Mouse (Mus musculus) cortical plate, adult 2 months (tissue): ENCODE results near the gene Ift122. TPM values are rescaled to one million over a fixed set of nuclear protein-coding genes. Genes with fewer than 3 reads are reported as not detected.

ENCODE experiments used
- H3K27ac ChIP-seq: fragments of 200-500 bp; 2 replicates; pipeline ENCODE4 v1.5.1; 2012; ENCODE audit warnings: low read length, control low read depth, inconsistent platforms; ENCODE audit not compliant: insufficient read depth
- H3K4me1 ChIP-seq: fragments of 200-500 bp; 2 replicates; pipeline ENCODE4 v1.6.1; 2011; ENCODE audit warnings: low read length; ENCODE audit not compliant: control insufficient read depth, insufficient read depth
- H3K4me3 ChIP-seq: fragments of 200-500 bp; 2 replicates; pipeline ENCODE4 v1.5.1; 2011; ENCODE audit warnings: mild to moderate bottlenecking, low read length, control low read depth; ENCODE audit not compliant: insufficient read depth
- CTCF ChIP-seq: fragments of 200-500 bp; IDR thresholded peaks from 2 replicates; pipeline ENCODE4 v1.5.1; 2011; ENCODE audit warnings: mild to moderate bottlenecking, control low read depth, low read length; ENCODE audit not compliant: insufficient read depth; ENCODE audit errors: extremely low read depth
- POLR2A ChIP-seq: fragments of 200-500 bp; IDR thresholded peaks from 2 replicates; pipeline ENCODE4 v1.6.1; 2011; ENCODE audit warnings: mild to moderate bottlenecking, low read length, control low read depth; ENCODE audit not compliant: insufficient read depth; ENCODE audit errors: extremely low read depth
- polyA plus RNA-seq: library from polyadenylated mRNA; depleted of rRNA; stranded (reverse); fragments of >200 nt; gene quantifications from 2 replicates; pipeline ENCODE4 v1.2.3, GENCODE M21; 2012

Gene Ift122
- polyA plus RNA-seq, 1 experiment, result 31.2 TPM

- no peak for TF ChIP-seq POLR2A
- TF ChIP-seq CTCF, result no peak
- Histone ChIP-seq H3K4me3 (no peak overlapping the region), H3K27ac (no peak overlapping the region)
These were observed 82.3 kb downstream of the Ift122 start for GRCm38 (mm10) chr6:115935544-115935943.

GRCm38 (mm10) chr6:115938011-115938410 is 84.7 kb downstream of the Ift122 start:
- Histone ChIP-seq H3K4me3 (no peak overlapping the region), H3K27ac (no peak overlapping the region), H3K4me1 (no peaks in the 10 kb centered on the region)
- TF ChIP-seq CTCF (no peak), POLR2A (no peak)

More at GRCm38 (mm10) chr6:115935544-115935943, 82.3 kb downstream of the Ift122 start:
- H3K4me1 ChIP-seq, result no peaks in the 10 kb centered on the region

GRCm38 (mm10) chr6:115938798-115939197 is 85.5 kb downstream of the Ift122 start:
- Histone ChIP-seq H3K27ac (no peak overlapping the region), H3K4me1 (no peaks in the 10 kb centered on the region), H3K4me3 (no peak overlapping the region)
- TF ChIP-seq CTCF (no peak), POLR2A (no peak)

GRCm38 (mm10) chr6:115940603-115941002 is 87.3 kb downstream of the Ift122 start:
- no peak overlapping the region for H3K4me3 ChIP-seq
- H3K4me1 ChIP-seq, result no peaks in the 10 kb centered on the region
- no peak overlapping the region for H3K27ac ChIP-seq
- TF ChIP-seq CTCF (no peak), POLR2A (no peak)

GRCm38 (mm10) chr6:115941128-115941527 is 87.9 kb downstream of the Ift122 start:
- Histone ChIP-seq H3K4me3 (no peak overlapping the region), H3K4me1 (no peaks in the 10 kb centered on the region), H3K27ac (no peak overlapping the region)
- no peak for TF ChIP-seq CTCF
- no peak for TF ChIP-seq POLR2A

- no peak overlapping the region for H3K4me3 ChIP-seq
- no peak overlapping the region for H3K27ac ChIP-seq
- TF ChIP-seq POLR2A (no peak), CTCF (no peak)
- no peaks in the 10 kb centered on the region for H3K4me1 ChIP-seq
These were observed 90.5 kb downstream of the Ift122 start for GRCm38 (mm10) chr6:115943498-115944427.

- Histone ChIP-seq H3K27ac (no peak within 1 kb of the TSS), H3K4me1 (no peaks in the 10 kb centered on the region), H3K4me3 (no peak within 1 kb of the TSS)
- no peak for TF ChIP-seq POLR2A
- TF ChIP-seq CTCF, result no peak
These were observed 91.4 kb downstream of the Ift122 start, which contains the start of gene H1foo for GRCm38 (mm10) chr6:115944638-115945037. Gene H1foo (plus strand): TSS chr6:115944938.

- Histone ChIP-seq H3K27ac (no peak overlapping the region), H3K4me3 (no peak overlapping the region), H3K4me1 (no peaks in the 10 kb centered on the region)
- TF ChIP-seq POLR2A (no peak), CTCF (no peak)
These were observed 92.4 kb downstream of the Ift122 start for GRCm38 (mm10) chr6:115945633-115946032.

GRCm38 (mm10) chr6:115946389-115946788 is 93.1 kb downstream of the Ift122 start:
- Histone ChIP-seq H3K27ac (no peak overlapping the region), H3K4me1 (no peaks in the 10 kb centered on the region), H3K4me3 (no peak overlapping the region)
- no peak for TF ChIP-seq CTCF
- no peak for TF ChIP-seq POLR2A

- TF ChIP-seq CTCF (no peak), POLR2A (no peak)
- Histone ChIP-seq H3K4me3 (no peak overlapping the region), H3K4me1 (0 out of 2 replicates have a peak, but pooled peaks cover 1% of the 10 kb centered on the region), H3K27ac (no peak overlapping the region)
These were observed 101.3 kb downstream of the Ift122 start for GRCm38 (mm10) chr6:115954506-115955074.
